Mouse (Mus musculus): ENCODE results near the gene Impdh2.

Impdh2 gene

DNA sequence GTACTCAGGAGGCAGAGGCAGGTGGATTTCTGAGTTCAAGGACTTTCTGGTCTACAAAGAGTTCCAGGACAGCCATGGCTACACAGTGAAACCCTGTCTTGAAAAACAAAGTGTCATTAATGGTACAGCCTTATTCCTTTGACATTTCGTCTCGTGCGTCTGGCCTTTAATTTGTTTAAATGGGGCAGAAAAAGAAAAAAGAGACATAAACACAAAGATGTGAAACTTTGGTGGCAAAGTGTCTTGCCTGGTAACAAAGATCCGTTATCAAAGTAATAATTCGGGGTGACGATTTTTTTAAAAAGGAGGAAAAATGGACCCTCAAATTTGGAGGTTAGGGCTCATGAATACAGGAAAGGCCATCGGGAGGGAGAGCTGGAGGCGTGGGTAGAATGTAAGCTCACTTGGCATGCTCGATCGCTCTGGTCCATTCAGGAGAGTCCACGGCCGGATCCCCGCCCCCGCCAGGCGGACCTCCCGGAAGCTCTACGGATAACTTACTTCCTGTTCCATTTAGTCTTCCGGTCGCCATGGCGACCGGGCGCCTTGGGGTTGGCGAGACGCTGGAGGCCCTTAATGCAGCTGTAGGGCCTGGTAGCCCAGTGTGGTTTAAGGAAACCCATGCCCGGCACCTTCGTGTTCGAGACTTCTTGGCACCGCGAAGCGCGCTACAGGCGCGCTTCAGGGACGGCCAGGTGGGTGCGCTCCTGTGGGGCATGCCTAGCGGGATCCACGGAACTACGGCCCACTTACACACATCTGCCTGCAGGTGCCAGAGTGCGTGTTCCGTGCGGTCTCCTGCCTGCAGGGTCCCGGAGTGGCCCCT, 9.5 kb downstream of the Impdh2 start, which contains the start of gene Dalrd3:
TSS of gene Dalrd3 (plus strand) at position 506 of the 826 bp plus-strand sequence.
- DNase-seq (ENCODE audit: low spot score in 2 of 2) = peak; percentile 73 to 78

- DNase-seq (ENCODE audit: low spot score in 2 of 2) = peak; percentile 79 to 87
Observed at GRCm38 (mm10) chr9:108570207-108570896, 10.3 kb downstream of the Impdh2 start.

DNA sequence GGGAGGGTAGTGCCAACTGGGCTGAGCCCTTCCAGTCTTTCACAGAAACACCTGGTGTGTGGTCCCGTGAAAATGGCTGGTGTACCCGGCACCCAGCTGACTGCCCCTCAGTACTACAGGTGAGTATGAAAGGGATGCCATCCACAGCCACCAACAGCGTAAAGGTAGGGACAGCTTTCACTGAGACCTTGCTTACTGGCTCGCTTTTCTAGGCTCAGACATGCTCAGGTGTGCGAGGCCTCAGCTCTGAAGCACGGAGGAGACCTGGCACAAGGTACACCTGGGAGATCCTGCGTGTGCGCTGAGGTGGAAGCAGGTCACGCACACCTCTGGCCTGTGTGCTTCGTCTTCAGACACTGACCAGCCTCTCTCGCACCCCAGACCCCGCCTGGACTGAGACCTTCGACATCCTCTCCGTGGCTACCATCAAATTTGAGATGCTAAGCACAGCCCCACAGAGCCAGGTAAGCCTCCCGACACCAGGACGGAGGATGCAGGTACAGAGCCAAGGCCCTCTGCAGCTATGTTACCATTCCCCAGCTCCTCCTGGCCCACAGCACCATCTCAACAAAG, 11.4 kb downstream of the Impdh2 start:
- no peak for DNase-seq (ENCODE audit: low spot score in 2 of 2)

DNA sequence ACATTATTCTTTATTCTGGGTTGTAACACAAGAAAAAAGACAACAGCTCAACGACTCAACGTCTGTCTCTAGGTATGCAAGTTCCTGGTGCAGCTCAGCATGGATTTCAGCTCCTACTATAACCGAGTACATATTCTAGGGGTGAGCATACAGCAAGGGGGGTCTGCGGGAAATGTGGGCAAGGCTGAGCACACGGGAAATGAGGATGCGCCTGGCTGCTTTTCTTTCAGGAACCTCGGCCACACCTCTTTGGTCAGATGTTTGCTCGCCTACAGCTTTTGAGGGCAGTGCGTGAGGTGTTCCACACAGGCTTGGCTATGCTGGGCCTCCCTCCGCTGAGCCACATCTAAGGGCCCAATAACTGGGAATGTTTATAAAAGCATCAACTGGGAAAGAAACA, 12.2 kb downstream of the Impdh2 start:
- no peak for DNase-seq (ENCODE audit: low spot score in 2 of 2)

DNA sequence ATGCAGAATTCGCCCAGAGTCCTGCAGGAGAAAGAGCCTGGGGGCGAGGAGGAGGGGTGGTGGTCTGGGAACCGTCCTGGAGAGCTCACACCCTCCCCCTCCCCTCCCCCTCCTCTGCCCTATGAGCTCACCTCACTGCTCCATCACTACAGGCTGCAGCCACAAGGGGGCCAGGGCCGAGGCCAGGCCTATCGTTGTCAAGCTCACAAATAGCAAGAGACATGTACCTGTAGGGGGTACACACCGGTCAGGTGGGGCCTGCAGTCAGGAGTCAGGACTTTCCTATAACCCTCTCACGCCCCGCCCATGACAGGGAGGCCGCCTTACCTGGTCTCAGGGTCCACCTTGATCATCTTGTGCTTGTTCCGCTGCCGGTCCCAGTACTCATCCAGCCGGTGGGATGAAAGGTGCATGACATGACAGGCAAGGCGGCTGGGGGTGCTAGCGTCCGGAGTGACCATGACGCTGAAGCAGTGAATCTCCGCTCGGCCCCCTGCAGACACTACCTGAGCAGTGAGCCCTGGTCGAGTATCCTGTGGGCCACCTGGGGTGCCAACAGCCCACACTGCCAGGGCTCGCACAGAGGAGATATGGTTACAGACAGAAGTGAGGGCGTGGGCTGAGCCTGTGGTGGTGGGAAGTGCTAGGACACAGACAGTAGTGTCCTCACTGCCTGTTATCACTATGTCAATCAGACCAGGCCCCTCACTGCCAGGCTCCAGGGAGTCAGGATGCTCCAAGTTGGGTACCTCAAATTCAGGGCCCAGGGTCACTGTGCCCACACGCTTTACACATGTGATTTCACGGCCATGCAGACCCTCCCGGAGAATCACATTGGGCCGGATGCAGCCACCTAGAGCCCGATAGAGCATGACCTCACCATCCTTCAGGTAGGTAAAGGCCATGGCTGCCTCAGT, 13.9 kb downstream of the Impdh2 start:
- peak in 1 of 2 experiments; percentile 56 for DNase-seq (ENCODE audit: low spot score in 2 of 2)

DNA sequence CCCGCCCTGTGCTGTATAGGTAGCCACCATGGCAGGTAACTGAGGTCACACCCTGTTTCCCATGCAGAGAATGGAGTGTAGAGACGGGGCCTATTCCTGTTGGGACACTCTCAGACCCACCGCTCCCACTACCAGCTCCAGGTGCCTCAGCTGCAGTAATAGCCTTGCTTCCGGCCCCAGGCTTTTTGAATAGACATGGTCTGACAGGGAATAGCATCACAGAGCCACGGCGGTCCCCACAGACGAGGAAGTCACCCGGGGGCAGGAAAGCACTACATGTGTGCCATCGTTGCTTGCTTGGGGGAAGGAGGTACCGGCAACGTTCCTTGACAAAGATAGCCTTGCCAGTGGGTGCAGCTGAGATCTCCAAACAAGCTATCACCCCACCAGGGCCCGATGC, 14.8 kb downstream of the Impdh2 start:
- no peak for DNase-seq (ENCODE audit: low spot score in 2 of 2)

- DNase-seq (ENCODE audit: low spot score in 2 of 2) = no peak
Observed at GRCm38 (mm10) chr9:108575321-108576297, 15.5 kb downstream of the Impdh2 start.

GRCm38 (mm10) chr9:108577025-108577424, 16.9 kb downstream of the Impdh2 start:
- no peak for DNase-seq (ENCODE audit: low spot score in 2 of 2)

- no peak for DNase-seq (ENCODE audit: low spot score in 2 of 2)
Observed at GRCm38 (mm10) chr9:108577934-108578544, 18.0 kb downstream of the Impdh2 start.

DNA sequence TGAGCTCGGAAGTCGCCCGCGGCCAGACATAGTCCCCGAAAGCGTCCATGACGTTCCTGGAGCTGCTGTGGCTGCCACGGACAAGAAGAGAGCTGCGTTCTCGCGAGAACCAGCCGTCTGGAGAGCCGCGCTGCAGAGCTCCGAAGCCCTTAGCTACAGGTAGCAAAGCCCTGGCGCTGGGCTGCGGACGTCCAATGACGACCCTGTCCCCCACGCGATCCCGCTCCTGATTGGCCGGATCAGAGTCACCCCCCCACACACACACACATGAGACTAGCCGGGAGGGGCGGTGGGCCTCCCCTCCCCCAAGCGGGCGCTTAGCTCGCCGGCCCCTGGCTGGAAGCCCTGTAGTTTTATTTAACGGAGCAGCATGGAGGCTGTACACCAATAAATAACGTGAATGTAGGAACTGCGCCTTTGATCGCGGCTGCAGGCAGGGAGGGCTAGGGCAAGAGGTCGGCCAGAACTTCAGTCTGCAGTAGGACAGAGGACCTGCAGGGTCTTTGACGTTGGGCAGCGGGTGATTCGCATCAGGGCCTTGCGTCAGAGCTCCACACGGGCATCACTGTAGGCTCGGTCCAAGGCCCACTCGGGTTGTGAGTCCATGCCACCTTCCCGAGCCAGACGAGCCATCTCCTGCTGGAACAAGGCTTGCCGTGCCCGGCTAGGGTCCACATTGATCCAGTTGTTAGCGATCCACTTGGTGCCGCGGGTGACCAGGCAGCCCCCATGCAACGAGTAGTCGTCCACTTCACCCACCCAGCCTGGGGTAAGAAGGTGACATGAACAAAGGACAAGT, 18.7 kb downstream of the Impdh2 start, which contains the start of gene Wdr6:
TSS of gene Wdr6 (minus strand) at position 195 of the 799 bp plus-strand sequence.
- peak; percentile 74 to 77 for DNase-seq (ENCODE audit: low spot score in 2 of 2)

- no peak for DNase-seq (ENCODE audit: low spot score in 2 of 2)
Observed at GRCm38 (mm10) chr9:108579344-108579690, 19.2 kb downstream of the Impdh2 start.

DNA sequence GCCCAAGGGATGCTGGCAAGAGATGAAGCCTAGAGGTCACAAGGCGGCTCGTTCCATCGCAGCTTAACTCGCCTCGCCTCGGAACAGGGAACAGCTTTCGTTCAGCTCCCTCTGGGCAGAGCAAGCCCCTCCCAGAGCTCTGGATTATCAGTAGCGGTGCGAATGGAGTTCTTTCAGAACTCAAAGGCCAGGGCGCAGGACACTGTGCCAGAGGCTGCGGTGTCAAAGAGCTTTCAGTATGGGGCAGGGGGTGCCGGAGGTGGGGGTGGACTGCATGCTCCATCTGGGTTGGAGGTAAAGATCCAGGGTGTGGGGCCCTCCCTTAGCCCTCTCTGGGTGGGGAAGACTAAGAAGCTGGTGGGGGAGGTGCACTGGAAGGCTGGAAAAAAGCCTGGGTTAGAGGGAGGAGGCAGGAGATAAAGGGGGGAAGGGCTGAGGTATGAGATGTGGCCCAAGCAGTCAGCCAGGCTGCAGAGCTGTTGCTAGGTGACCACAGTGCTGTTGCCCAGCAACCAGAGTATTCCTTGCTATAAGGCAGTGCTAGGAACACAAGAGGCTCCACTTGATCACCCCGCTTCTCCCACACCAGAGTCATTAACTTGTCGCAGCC, 27.6 kb downstream of the Impdh2 start:
- no peak for DNase-seq (ENCODE audit: low spot score in 2 of 2)

GRCm38 (mm10) chr9:108589229-108589628, 29.1 kb downstream of the Impdh2 start:
- no peak for DNase-seq (ENCODE audit: low spot score in 2 of 2)

- DNase-seq (ENCODE audit: low spot score in 2 of 2) = no peak
Observed at GRCm38 (mm10) chr9:108591462-108591861, 31.4 kb downstream of the Impdh2 start.

- DNase-seq (ENCODE audit: low spot score in 2 of 2) = no peak
Observed at GRCm38 (mm10) chr9:108594354-108594753, 34.3 kb downstream of the Impdh2 start.

DNA sequence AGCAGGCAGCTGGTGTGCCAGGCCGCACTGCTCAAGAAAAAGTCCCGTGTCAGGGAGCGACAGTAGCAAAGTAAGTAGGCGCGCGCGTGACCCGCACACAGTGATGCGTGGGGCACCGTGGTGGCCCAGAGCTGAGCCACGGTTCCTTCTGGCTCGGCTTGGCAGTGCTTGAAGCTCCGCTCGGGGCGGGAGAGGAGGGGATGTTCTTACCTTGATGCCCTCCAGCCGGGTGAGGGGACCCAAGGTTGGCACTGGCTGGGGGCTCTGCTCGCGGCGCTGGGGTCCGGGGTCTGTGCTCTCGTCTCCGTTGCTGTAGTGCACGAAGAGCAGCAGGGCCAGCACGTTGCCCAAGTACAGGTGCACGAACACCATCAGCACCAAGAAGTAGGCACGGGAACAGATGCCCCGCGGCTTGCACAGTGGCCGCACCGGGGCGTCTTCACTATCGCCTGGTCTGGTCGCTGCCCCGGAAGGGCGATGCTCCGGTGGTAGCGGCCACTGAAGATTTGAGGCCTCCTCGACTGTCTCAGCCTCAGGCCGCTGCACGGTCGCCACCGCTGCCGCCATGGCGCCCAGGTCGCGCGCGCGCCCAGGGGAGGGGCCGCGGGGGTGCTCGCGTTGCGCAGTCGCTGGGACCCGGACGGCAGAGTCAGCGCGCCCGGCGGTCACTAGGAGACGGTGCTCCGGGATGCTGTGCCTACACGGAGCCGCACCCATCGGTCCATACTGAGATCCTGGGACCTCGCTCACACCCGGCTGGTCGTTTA, 37.1 kb downstream of the Impdh2 start, which contains the start of gene P4htm:
TSS of gene P4htm (minus strand) at position 670 of the 767 bp plus-strand sequence.
- peak in 1 of 2 experiments; percentile 36 for DNase-seq (ENCODE audit: low spot score in 2 of 2)

GRCm38 (mm10) chr9:108599021-108599566, 39.0 kb downstream of the Impdh2 start:
- DNase-seq (ENCODE audit: low spot score in 2 of 2) = no peak
